In the genomic region with DNA sequence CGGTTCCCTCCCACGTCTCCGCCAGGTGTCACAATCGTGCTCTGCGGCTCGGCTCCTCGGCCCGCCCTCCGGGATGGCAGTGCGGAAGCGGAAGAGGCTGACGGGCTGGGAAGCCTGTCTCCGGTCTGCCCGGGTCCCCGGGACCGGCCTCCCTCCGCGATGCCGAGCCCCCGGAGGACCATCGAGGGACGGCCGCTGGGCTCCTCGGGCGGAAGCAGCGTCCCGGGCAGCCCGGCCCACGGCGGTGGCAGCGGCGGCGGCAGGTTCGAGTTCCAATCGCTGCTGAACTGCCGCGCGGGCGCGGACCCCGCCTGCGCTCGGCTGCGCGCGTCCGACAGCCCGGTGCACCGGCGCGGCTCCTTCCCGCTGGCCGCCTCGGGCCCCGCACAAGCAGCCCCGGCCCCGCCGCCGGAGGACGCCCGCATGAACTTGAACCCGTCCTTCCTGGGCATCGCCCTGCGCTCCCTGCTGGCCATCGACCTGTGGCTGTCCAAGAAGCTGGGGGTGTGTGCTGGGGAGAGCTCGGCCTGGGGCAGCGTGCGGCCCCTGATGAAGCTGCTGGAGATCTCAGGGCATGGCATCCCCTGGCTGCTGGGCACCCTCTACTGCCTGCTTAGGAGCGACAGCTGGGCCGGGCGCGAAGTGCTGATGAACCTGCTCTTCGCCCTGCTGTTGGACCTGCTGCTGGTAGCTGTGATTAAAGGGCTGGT, we compare ENCODE assay signal across 8 mouse cellular contexts. TPM values are rescaled to one million over a fixed set of nuclear protein-coding genes. Genes with fewer than 3 reads are reported as not detected.
DNase-seq lines count a peak whose midpoint lies in the region; ATAC-seq lines count a peak whose summit lies in the region.

TSS of gene Plpp6 (plus strand) at position 112 of the 710 bp plus-strand sequence.

- peaks cover 13% of the 10 kb centered on the region; the same call in 1 of the 2 replicates for H3K27me3 ChIP-seq in hindbrain, embryonic 13.5 days

- H3K27ac ChIP-seq in hindbrain, embryonic 13.5 days: peak within 1 kb of the TSS; percentile 88

- H3K4me1 ChIP-seq in hindbrain, embryonic 13.5 days (replicated peaks): peaks cover 33% of the 10 kb centered on the region

- H3K36me3 ChIP-seq in hindbrain, embryonic 13.5 days: no peaks in the 10 kb centered on the region

- peak within 1 kb of the TSS; percentile 91 for H3K9ac ChIP-seq in hindbrain, embryonic 13.5 days

- peak; percentile 83 for DNase-seq in NIH3T3 (ENCODE audit: low read depth)
- DNase-seq in cerebellum, postnatal 10 days: peak; percentile 89 to 92
- DNase-seq in frontal cortex, postnatal 25 days (ENCODE audit: low spot score in 2 of 2): peak; percentile 47 to 67
- DNase-seq in left cerebral cortex, adult 11 months (ENCODE audit: low spot score): peak; percentile 53
- peak; percentile 92 for DNase-seq in lung, postnatal 36 days
- peak; percentile 72 for DNase-seq in retina, embryonic 14.5 days (ENCODE audit: low spot score)
- DNase-seq in thymus, postnatal 36 days: peak; percentile 86 to 88

- peak within 1 kb of the TSS; percentile 91 for H3K4me3 ChIP-seq in hindbrain, embryonic 13.5 days

- H3K4me2 ChIP-seq in hindbrain, embryonic 13.5 days: peak within 1 kb of the TSS; percentile 85

- H3K9me3 ChIP-seq in hindbrain, embryonic 13.5 days: no peaks in the 10 kb centered on the region

- WGBS in hindbrain, embryonic 13.5 days: under 1% methylated on average over 73 of the region's 73 CpGs

- peak; percentile 93 for ATAC-seq in hindbrain, embryonic 13.5 days (ENCODE audit: low FRiP score)

RNA-seq across cellular contexts. Expression of gene Plpp6, which starts in this region (rescaled TPM):
- polyA plus RNA-seq in hindbrain, embryonic 13.5 days (2015; fragmentation: Nextera tagmentation; extraction: Ambion mirVana): 9.1 and 9.7 TPM in 2 replicates

Comparison
In these comparisons a context has a peak if more than half of its experiments do, and no peak if none do; other contexts are left out.
1. Peak in every context shown above with its lines: DNase-seq, ATAC-seq, H3K4me3 ChIP-seq and H3K27ac ChIP-seq.